Mouse (Mus musculus) ES-E14 (cell line): ENCODE results near the gene Zfp119b. TPM values are rescaled to one million over a fixed set of nuclear protein-coding genes. Genes with fewer than 3 reads are reported as not detected.

Experiments
- DNase-seq: peaks from one replicate; pipeline ENCODE4 v3.0.0-alpha.2; 2013; ENCODE audit warnings: low read depth, low spot score
- H3K27ac ChIP-seq: 2 replicates; pipeline ENCODE4 v1.5.1; 2012; ENCODE audit warnings: low read depth, mild to moderate bottlenecking, low read length, moderate library complexity, mixed read lengths; ENCODE audit not compliant: poor library complexity, insufficient read depth, severe bottlenecking
- H3K36me3 ChIP-seq: 2 replicates; pipeline ENCODE4 v1.6.1; 2012; ENCODE audit warnings: mild to moderate bottlenecking, low read length, moderate library complexity, mixed read lengths; ENCODE audit not compliant: control insufficient read depth, poor library complexity, insufficient read depth, severe bottlenecking
- H3K4me1 ChIP-seq, 2 experiments: fragments of 150-350 bp in 1 of 2; sonication (generic) in 1 of 2; 2 replicates each; pipeline ENCODE4 v1.6.1; 2012; ENCODE audit warnings: low read length in 2 of 2, mild to moderate bottlenecking in 1 of 2, mixed read lengths in 1 of 2; ENCODE audit not compliant: control insufficient read depth in 2 of 2, insufficient read depth in 2 of 2, poor library complexity in 1 of 2
- H3K4me3 ChIP-seq, 2 experiments: fragments of 150-350 bp in 1 of 2; sonication (generic) in 1 of 2; 2 replicates each; pipeline ENCODE4 v1.5.1; 2012; ENCODE audit warnings: low read length in 2 of 2, low read depth in 1 of 2, mild to moderate bottlenecking in 1 of 2, mixed read lengths in 1 of 2; ENCODE audit not compliant: insufficient read depth in 1 of 2, poor library complexity in 1 of 2, severe bottlenecking in 1 of 2
- H3K9ac ChIP-seq: 2 replicates; pipeline ENCODE4 v1.6.1; 2012; ENCODE audit warnings: low read depth, mild to moderate bottlenecking, low read length, mixed read lengths; ENCODE audit not compliant: poor library complexity, insufficient read depth, severe bottlenecking
- H3K9me3 ChIP-seq: fragments of 150-350 bp; sonication (generic); 2 replicates; pipeline ENCODE4 v1.6.1; 2012; ENCODE audit warnings: low read depth, mild to moderate bottlenecking, low read length; ENCODE audit not compliant: control insufficient read depth, insufficient read depth
- CHD2 ChIP-seq: IDR thresholded peaks from 2 replicates; pipeline ENCODE4 v1.6.1; 2014; ENCODE audit warnings: mild to moderate bottlenecking, low read depth, low read length, inconsistent platforms
- HCFC1 ChIP-seq: IDR thresholded peaks from 2 replicates; pipeline ENCODE4 v1.6.1; 2012; ENCODE audit warnings: low read length, inconsistent platforms, borderline replicate concordance; ENCODE audit not compliant: insufficient read depth
- MAFK ChIP-seq: IDR thresholded peaks from 2 replicates; pipeline ENCODE4 v1.6.1; 2014; ENCODE audit warnings: mild to moderate bottlenecking, low read depth, low read length, inconsistent platforms; ENCODE audit not compliant: insufficient read depth
- ZC3H11A ChIP-seq: IDR thresholded peaks from 2 replicates; pipeline ENCODE4 v1.6.1; 2012; ENCODE audit warnings: low read depth, mild to moderate bottlenecking, inconsistent platforms, low read length, borderline replicate concordance
- ZNF384 ChIP-seq: IDR thresholded peaks from 2 replicates; pipeline ENCODE4 v1.6.1; 2012; ENCODE audit warnings: low read depth, low read length, inconsistent platforms
- in situ Hi-C, 2 experiments: fragments of 600-800 bp; cut with MboI; formaldehyde crosslinking; loops; one replicate each; pipeline ENCODE4 v1.15.1; 2025; ENCODE audit warnings: low sequenced_read_pairs in 2 of 2, inconsistent platforms in 1 of 2; ENCODE audit not compliant: unreplicated experiment in 2 of 2
- total RNA-seq: library from RNA; depleted of rRNA; stranded (reverse); fragments of 300-350 nt; gene quantifications from 2 replicates; pipeline ENCODE4 v1.2.3, GENCODE M21; 2012; rRNA removed

Zfp119b gene
- 3.9 and 4.6 TPM in 2 replicates for total RNA-seq

GRCm38 (mm10) chr17:55949400-55949799, at the start of gene Zfp119b:
Gene Zfp119b, minus strand, starts transcription at chr17:55949500.
- no peak for DNase-seq
- no peak within 1 kb of the TSS for H3K9ac ChIP-seq

DNA sequence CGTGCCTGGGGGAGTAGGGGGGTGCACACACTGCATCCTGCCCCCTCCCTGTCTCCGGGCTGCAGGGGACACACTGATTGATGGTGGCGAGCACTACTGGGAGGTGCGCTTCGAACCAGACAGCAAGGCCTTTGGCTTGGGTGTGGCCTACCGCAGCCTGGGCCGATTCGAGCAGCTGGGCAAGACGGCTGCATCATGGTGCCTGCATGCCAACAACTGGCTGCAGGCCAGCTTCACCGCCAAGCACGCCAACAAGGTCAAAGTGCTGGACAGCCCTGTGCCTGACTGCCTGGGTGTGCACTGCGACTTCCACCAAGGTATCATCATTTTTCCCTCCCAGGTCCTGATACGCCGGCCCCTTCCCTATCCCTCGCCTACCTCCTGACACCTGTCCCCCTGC, 46.7 kb upstream of the Zfp119b start:
- H3K9me3 ChIP-seq: no peaks in the 10 kb centered on the region
- H3K9ac ChIP-seq: 0 out of 2 replicates have a peak overlapping the region, but pooled peaks have one; percentile 3
- peak overlapping the region in 1 of 2 experiments; percentile 14; a peak in 1 of 4 replicates for H3K4me3 ChIP-seq
- no peak for DNase-seq
- in situ Hi-C loops: no loop called here
- TF ChIP-seq HCFC1: no peak
- no peak for TF ChIP-seq ZNF384
- TF ChIP-seq CHD2: no peak
- TF ChIP-seq ZC3H11A: no peak
- no peak for TF ChIP-seq MAFK
- peaks cover 0 to 5% of the 10 kb centered on the region in 2 experiments; a peak in 1 of 4 replicates for H3K4me1 ChIP-seq
- H3K36me3 ChIP-seq: peaks cover 3% of the 10 kb centered on the region; the same call in 1 of the 2 replicates
- no peak overlapping the region for H3K27ac ChIP-seq

More at GRCm38 (mm10) chr17:55949400-55949799, at the start of gene Zfp119b:
- TF ChIP-seq ZC3H11A: no peak
- TF ChIP-seq MAFK: no peak
- no peak for TF ChIP-seq HCFC1
- TF ChIP-seq ZNF384: no peak
- no peak for TF ChIP-seq CHD2
- Histone ChIP-seq H3K4me3 (0 out of 4 replicates have a peak within 1 kb of the TSS, but pooled peaks of 1 of the 2 experiments have one; percentile 41), H3K27ac (no peak within 1 kb of the TSS), H3K9me3 (no peaks in the 10 kb centered on the region), H3K36me3 (no peaks in the 10 kb centered on the region), H3K4me1 (peaks cover 6 to 30% of the 10 kb centered on the region in 2 experiments)
- in situ Hi-C loops: no loop called here

DNA sequence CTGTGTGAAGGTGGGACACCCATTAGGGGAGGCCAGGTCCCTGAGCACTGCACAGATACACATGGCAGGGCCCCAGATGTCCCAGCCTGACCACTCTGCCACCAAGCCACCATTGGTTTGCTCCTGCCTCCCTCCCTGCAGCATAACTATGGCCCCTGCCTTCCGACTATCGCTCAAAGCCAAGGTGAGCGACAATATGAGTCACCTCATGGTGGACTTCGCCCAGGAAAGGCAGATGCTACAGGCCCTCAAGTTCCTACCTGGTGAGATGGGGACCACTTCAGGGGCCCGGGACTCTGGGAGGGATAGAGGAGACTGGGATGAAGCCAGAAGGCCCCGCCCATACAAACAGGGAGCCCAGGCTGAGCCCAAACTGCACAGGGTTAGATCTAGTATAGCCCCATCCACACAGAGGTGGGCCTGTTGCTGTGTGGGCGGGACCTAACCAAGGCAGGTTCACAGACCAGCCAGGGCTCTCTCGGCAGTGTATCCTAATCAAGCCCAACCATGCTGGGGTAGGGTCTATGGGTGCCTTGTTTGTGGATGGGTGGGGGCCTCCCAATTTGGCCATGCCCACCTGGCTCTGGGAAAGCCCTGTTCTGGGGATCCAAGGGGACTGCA, 41.1 kb upstream of the Zfp119b start:
- TF ChIP-seq ZNF384 (no peak), MAFK (no peak), ZC3H11A (no peak), CHD2 (no peak), HCFC1 (no peak)
- H3K4me3 ChIP-seq: no peak overlapping the region
- in situ Hi-C loops: no loop called here
- DNase-seq: no peak
- no peak overlapping the region for H3K27ac ChIP-seq
- no peak overlapping the region for H3K9ac ChIP-seq
- peaks cover 2% of the 10 kb centered on the region; the same call in 1 of the 2 replicates for H3K36me3 ChIP-seq
- no peaks in the 10 kb centered on the region; a peak in 1 of 4 replicates for H3K4me1 ChIP-seq
- no peaks in the 10 kb centered on the region for H3K9me3 ChIP-seq

DNA sequence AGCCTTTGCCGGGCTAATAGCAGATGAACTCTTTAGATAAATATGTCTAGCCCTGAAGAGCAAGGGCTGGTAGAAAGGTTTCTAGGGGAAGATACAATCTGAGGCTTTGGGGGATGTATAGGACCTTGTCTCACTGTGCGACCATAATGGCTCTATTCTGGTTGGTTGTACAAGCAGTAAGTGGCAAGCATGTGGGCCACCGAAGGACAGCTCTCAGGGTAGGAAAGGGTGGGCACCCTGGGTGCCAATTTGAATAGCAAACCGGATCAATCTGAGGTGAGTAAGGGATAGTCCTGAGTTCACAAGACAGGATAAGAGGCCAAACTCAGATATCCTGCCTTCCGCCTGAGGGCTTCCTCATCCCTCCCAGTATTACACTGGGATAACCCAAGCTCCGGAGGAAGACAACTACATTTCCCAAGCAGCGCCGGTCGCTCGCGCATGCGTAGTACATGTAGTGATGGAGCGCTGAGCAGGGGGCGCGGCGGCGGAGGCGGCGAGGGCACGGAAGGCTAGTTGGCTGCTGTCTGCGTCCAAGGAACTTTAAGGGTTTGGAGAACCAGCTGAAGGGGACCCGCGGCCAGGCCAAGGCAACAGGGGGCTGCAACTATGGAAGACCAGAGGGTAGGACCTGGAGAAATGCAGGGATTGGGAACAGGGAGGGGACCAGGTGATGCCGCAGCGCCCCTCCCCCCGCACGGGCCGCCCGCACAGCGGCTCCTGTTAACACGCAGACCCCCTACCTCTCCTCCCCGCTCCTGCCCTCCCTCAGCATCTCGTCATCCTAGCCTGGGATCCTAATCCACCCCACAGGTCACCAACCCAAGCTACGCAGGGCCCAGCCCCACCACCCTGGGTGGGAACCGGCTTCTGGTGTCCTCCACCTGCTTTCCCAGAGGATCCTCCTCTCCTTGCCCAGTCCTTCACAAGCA, 37.0 kb upstream of the Zfp119b start, which contains the start of gene Fsd1:
Fsd1 (plus strand) TSS at position 480 of the 932 bp plus-strand sequence.
- no peaks in the 10 kb centered on the region; a peak in 1 of 4 replicates for H3K4me1 ChIP-seq
- H3K9ac ChIP-seq: peak within 1 kb of the TSS; percentile 47
- no peak for DNase-seq
- no peak for TF ChIP-seq MAFK
- TF ChIP-seq ZC3H11A: no peak
- no peak for TF ChIP-seq ZNF384
- no peak for TF ChIP-seq CHD2
- TF ChIP-seq HCFC1: peak; percentile 88
- no peaks in the 10 kb centered on the region; the same call in 1 of the 2 replicates for H3K36me3 ChIP-seq
- H3K27ac ChIP-seq: no peak within 1 kb of the TSS
- peak within 1 kb of the TSS; percentile 67 to 84 for H3K4me3 ChIP-seq
- in situ Hi-C loops: no loop called here
- H3K9me3 ChIP-seq: no peaks in the 10 kb centered on the region
